Mouse (Mus musculus) G1E (cell line): ENCODE results near the gene Pskh1.

Experiments used
- CTCF ChIP-seq: IDR thresholded peaks from 2 replicates; pipeline ENCODE4 v1.5.1; 2012; ENCODE audit warnings: low read depth, low read length, inconsistent platforms, mixed read lengths
- GATA1 ChIP-seq: IDR thresholded peaks from 2 replicates; pipeline ENCODE4 v1.6.1; 2012; ENCODE audit warnings: borderline replicate concordance, low read length, inconsistent platforms, mixed read lengths
- GATA2 ChIP-seq: IDR thresholded peaks from 2 replicates; pipeline ENCODE4 v1.6.1; 2012; ENCODE audit warnings: low read depth, low read length, inconsistent platforms, borderline replicate concordance
- POLR2AphosphoS5 ChIP-seq: IDR thresholded peaks from 2 replicates; pipeline ENCODE4 v1.6.1; 2012; ENCODE audit warnings: low read depth, low read length, inconsistent platforms; ENCODE audit not compliant: insufficient replicate concordance

DNA sequence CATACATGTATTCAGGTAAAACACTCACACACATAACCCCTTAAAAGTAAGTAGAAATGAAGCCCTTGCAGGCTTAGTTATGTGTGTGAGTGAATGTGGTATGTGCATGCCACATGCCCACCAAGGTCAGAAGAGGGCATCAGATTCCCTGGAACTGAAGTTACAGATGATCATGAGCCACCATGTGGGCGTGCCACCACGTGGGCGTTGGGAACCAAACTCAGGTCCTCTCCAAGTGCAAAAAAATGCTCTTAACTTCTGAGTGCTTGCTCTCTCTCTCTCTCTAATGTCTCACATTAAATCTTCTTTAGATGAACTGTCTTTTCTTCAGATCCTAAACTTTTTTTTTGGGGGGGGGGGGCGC is 38.0 kb downstream of the Pskh1 start, which contains the start of gene Psmb10:
- TF ChIP-seq CTCF (no peak), GATA1 (no peak), POLR2AphosphoS5 (no peak), GATA2 (no peak)
